Mouse (Mus musculus) granulocyte monocyte progenitor cell, adult 5-6 weeks (primary cell): ENCODE data around the gene Adamts7. TPM values are rescaled to one million over a fixed set of nuclear protein-coding genes. Genes with fewer than 3 reads are reported as not detected.
A peak's percentile ranks its signal among the peaks of the same experiment; 100 is the strongest.

Experiments
- ATAC-seq: replicated peaks from 2 replicates; pipeline ENCODE4 v1.8.0; 2016; ENCODE audit warnings: mild to moderate bottlenecking, moderate TSS enrichment, inconsistent platforms; ENCODE audit not compliant: poor library complexity, severe bottlenecking
- total RNA-seq, 2 experiments: library from RNA; stranded (forward) in 1 of 2; stranded (reverse) in 1 of 2; fragments of 200-712, 200-1000 nt in 1 of 2; fragments of >200 nt in 1 of 2; fragmentation: Nextera tagmentation in 1 of 2; gene quantifications; 2 replicates each; pipeline ENCODE4 v1.2.3; 2014 to 2017

Gene Adamts7
- total RNA-seq, 2 experiments from 2014 or later, result 0.21 to 2.4 TPM

GRCm38 (mm10) chr9:90253181-90253580 is 90.3 kb downstream of the Adamts7 start:
- ATAC-seq, result no peak

GRCm38 (mm10) chr9:90255844-90256405 is 93.1 kb downstream of the Adamts7 start:
- peak; percentile 38 for ATAC-seq

GRCm38 (mm10) chr9:90257220-90257619 is 94.4 kb downstream of the Adamts7 start:
- 0 out of 2 replicates have a peak, but pooled peaks have one; percentile 8 for ATAC-seq

Other genes with a start within 250 kb of the Adamts7 start
- gene Ctsh, start 108.9 kb upstream of the Adamts7 start, total RNA-seq (2014; fragmentation: Nextera tagmentation), result 131 and 141 TPM in 2 replicates
- gene Ctsh, start 108.9 kb upstream of the Adamts7 start, total RNA-seq (2017), result 53.6 and 57.1 TPM in 2 replicates
- gene Morf4l1, start 48.3 kb upstream of the Adamts7 start, total RNA-seq (2014; fragmentation: Nextera tagmentation), result 319 and 364 TPM in 2 replicates
- 210 and 242 TPM in 2 replicates for gene Morf4l1, start 48.3 kb upstream of the Adamts7 start, total RNA-seq (2017)
- gene Tbc1d2b, start 107.7 kb downstream of the Adamts7 start, total RNA-seq (2014; fragmentation: Nextera tagmentation), result 61.2 and 68.0 TPM in 2 replicates
- 48.0 and 51.9 TPM in 2 replicates for gene Tbc1d2b, start 107.7 kb downstream of the Adamts7 start, total RNA-seq (2017)